Mouse (Mus musculus) erythroblast, embryonic 14.5 days (primary cell): ENCODE measurements around the gene Ppp1ca.

Experiments used
- GATA1 ChIP-seq: IDR thresholded peaks from 2 replicates; pipeline ENCODE4 v1.6.1; 2012; ENCODE audit warnings: low read length, inconsistent platforms, mixed read lengths
- TAL1 ChIP-seq: IDR thresholded peaks from 3 replicates; pipeline ENCODE4 v1.6.1; 2012; ENCODE audit warnings: low read length, inconsistent platforms, mixed read lengths

- TF ChIP-seq GATA1 (no peak), TAL1 (no peak)
Measured at GRCm38 (mm10) chr19:4208563-4208962, 16.7 kb downstream of the Ppp1ca start.
